Mouse (Mus musculus): ENCODE data around the gene F11r. TPM values are rescaled to one million over a fixed set of nuclear protein-coding genes. Genes with fewer than 3 reads are reported as not detected.

The F11r gene
- polyA plus RNA-seq, 1 experiment from 2014 or later: 26.7 TPM

DNA sequence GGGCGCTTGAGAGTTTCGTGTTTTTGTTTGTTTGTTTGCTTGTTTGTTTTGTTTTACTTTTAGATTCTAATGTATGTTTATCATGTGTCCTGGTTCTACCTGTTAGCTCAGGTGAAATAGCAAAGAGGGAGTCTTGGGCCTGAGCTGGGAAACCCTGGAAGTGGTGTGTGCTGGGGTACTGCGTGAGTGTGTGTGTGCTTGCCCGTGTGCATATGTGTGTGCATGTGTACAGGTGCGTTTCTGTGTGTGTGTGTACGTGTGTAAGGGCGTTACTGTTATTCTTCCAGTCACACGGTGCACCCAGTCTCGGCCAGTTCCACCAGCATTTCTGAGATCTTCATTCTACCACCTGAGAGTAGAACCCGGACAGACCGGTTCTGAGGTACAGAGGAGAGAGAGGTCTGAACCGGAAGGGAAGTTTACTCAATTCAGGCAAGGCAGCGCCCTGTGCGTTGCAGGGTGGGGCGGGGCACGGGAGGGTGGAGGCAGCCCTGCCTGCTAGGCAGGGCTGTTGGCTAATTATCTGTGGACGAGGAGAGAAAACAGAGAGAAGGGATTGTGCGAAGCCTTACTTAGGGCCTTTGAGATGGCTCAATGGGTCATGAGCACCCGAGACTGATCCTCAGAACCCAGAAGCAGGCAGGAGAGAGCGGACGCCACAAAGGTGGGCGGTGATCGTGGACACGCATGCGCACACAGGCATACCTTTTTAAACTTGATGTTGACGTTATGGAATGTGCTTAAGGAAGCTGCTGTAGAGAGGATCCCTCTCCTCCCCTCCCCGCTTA, 40.6 kb downstream of the F11r start:
- Histone ChIP-seq H3K4me2 (ENCODE audit: low read depth, severe bottlenecking) (peak overlapping the region; percentile 21; the same call in 1 of the 2 replicates), H3K4me3 (ENCODE audit: low read depth, low read length) (peak overlapping the region; percentile 12; the same call in 1 of the 2 replicates), H3K27me3 (ENCODE audit: control insufficient read depth, insufficient read depth, low read length) (no peaks in the 10 kb centered on the region), H3K9ac (ENCODE audit: low read length) (peak overlapping the region; percentile 37; the same call in 1 of the 2 replicates), H3K9me3 (ENCODE audit: control insufficient read depth, low read length) (no peaks in the 10 kb centered on the region), H3K4me1 (ENCODE audit: control insufficient read depth, insufficient read depth, low read length) (no peaks in the 10 kb centered on the region), H3K27ac (replicated peaks; ENCODE audit: low read depth, low read length) (no peak overlapping the region), H3K36me3 (ENCODE audit: control insufficient read depth, insufficient read depth, low read length) (no peaks in the 10 kb centered on the region)
- ATAC-seq (ENCODE audit: insufficient number of reproducible peaks, low FRiP score, low TSS enrichment, low read depth) (no peak), DNase-seq (ENCODE audit: low spot score) (no peak)
- 59% methylated on average over 27 of the region's 27 CpGs for WGBS

DNA sequence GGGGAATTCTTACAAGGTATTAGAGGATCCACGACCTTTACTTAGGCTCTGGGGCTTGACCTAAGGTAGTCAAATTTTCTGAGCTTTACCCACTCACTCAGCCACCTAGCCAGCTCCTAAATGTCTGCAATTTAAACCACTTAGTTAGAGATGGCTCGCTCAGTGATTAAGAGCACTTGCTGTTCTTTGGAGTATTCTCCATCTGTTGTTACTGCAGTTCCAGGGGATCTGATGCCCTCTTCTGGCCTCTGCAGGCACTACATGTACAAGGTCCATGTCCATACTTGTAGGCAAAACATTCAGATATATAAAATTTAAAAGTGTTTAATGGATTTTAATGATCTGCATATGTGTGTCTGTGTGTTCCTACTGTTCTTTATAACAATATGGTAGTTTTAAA, 41.6 kb downstream of the F11r start:
- DNase-seq (ENCODE audit: low spot score): peak; percentile 68
- no peak overlapping the region for H3K4me2 ChIP-seq (ENCODE audit: low read depth, severe bottlenecking)
- ATAC-seq (ENCODE audit: insufficient number of reproducible peaks, low FRiP score, low TSS enrichment, low read depth): no peak
- no peak overlapping the region for H3K9ac ChIP-seq (ENCODE audit: low read length)
- no peaks in the 10 kb centered on the region for H3K9me3 ChIP-seq (ENCODE audit: control insufficient read depth, low read length)
- no peak overlapping the region for H3K27ac ChIP-seq (replicated peaks; ENCODE audit: low read depth, low read length)
- no peaks in the 10 kb centered on the region for H3K4me1 ChIP-seq (ENCODE audit: control insufficient read depth, insufficient read depth, low read length)
- no peak overlapping the region for H3K4me3 ChIP-seq (ENCODE audit: low read depth, low read length)
- no peaks in the 10 kb centered on the region for H3K27me3 ChIP-seq (ENCODE audit: control insufficient read depth, insufficient read depth, low read length)
- WGBS: 56% methylated on average over 2 of the region's 2 CpGs
- no peaks in the 10 kb centered on the region for H3K36me3 ChIP-seq (ENCODE audit: control insufficient read depth, insufficient read depth, low read length)

DNA sequence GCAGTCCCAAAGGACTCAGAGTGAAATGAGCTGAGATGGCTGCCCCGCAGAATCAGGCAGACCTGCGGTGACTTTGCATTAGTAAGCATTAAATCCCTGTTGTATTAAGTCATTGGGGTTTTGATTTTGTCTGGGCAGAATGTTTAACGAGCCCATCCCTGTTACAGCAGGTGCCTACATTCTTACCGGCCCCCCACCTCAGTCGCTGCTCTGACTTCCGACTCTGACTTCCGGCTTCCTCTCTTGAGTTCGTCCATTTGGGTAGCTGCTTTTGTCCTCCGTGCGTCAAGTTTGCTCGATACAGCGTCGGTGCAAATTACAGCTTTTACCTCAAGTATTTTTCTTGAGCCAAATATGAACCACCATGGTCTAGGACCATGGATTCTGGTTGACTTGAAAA, 56.9 kb downstream of the F11r start:
- WGBS: 93% methylated on average over 13 of the region's 13 CpGs
- Histone ChIP-seq H3K4me1 (ENCODE audit: control insufficient read depth, insufficient read depth, low read length) (no peaks in the 10 kb centered on the region), H3K36me3 (ENCODE audit: control insufficient read depth, insufficient read depth, low read length) (no peaks in the 10 kb centered on the region), H3K4me3 (ENCODE audit: low read depth, low read length) (no peak overlapping the region), H3K27ac (replicated peaks; ENCODE audit: low read depth, low read length) (no peak overlapping the region), H3K9me3 (ENCODE audit: control insufficient read depth, low read length) (peaks cover 6% of the 10 kb centered on the region; the same call in 1 of the 2 replicates), H3K4me2 (ENCODE audit: low read depth, severe bottlenecking) (no peak overlapping the region), H3K9ac (ENCODE audit: low read length) (no peak overlapping the region), H3K27me3 (ENCODE audit: control insufficient read depth, insufficient read depth, low read length) (no peaks in the 10 kb centered on the region)
- ATAC-seq (ENCODE audit: insufficient number of reproducible peaks, low FRiP score, low TSS enrichment, low read depth) (no peak), DNase-seq (ENCODE audit: low spot score) (no peak)

DNA sequence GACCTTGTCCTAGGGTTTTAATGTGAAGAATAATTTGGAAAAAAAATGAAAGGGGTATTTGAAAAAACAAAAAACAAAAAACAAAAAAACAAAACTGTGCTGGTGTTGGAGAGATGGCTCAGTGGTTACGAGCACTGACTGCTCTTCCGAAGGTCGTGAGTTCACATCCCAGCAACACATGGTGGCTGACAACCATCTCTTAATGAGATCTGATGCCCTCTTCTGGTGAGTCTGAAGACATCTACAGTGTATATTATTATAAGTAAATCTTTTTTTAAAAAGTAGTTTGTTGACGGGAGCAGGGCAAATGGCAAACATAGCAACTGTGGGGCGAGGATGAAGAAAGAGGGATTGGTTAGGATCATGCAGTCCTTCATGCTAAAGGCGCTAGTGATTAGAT, 58.0 kb downstream of the F11r start:
- ATAC-seq (ENCODE audit: insufficient number of reproducible peaks, low FRiP score, low TSS enrichment, low read depth) (no peak), DNase-seq (ENCODE audit: low spot score) (no peak)
- Histone ChIP-seq H3K27me3 (ENCODE audit: control insufficient read depth, insufficient read depth, low read length) (no peaks in the 10 kb centered on the region), H3K4me3 (ENCODE audit: low read depth, low read length) (no peak overlapping the region), H3K9me3 (ENCODE audit: control insufficient read depth, low read length) (peaks cover 3% of the 10 kb centered on the region; the same call in 1 of the 2 replicates), H3K4me1 (ENCODE audit: control insufficient read depth, insufficient read depth, low read length) (no peaks in the 10 kb centered on the region), H3K9ac (ENCODE audit: low read length) (no peak overlapping the region), H3K4me2 (ENCODE audit: low read depth, severe bottlenecking) (no peak overlapping the region), H3K36me3 (ENCODE audit: control insufficient read depth, insufficient read depth, low read length) (no peaks in the 10 kb centered on the region), H3K27ac (replicated peaks; ENCODE audit: low read depth, low read length) (no peak overlapping the region)
- 92% methylated on average over 6 of the region's 6 CpGs for WGBS

DNA sequence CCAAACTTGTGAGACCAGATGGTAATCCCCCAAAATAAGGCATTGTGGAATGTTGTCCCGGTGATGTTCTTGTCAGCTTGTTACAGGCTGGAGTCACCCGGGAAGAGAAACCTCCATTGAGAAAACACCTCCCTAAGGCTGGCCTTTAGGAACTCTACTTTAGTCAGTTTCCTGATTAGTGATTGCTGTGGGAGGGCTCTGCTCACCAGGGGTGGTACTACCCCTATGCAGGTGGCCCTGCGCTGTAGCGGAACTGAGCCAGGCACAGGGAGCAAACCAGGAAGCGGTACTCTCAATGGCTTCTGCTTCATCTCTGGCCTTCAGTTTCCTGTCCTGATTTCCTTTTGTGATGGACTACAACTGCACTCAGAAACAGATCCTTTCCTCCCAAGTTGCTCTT, 62.5 kb downstream of the F11r start:
- Histone ChIP-seq H3K4me1 (ENCODE audit: control insufficient read depth, insufficient read depth, low read length) (no peaks in the 10 kb centered on the region), H3K4me3 (ENCODE audit: low read depth, low read length) (no peak overlapping the region), H3K27ac (replicated peaks; ENCODE audit: low read depth, low read length) (no peak overlapping the region), H3K9me3 (ENCODE audit: control insufficient read depth, low read length) (no peaks in the 10 kb centered on the region), H3K36me3 (ENCODE audit: control insufficient read depth, insufficient read depth, low read length) (no peaks in the 10 kb centered on the region), H3K27me3 (ENCODE audit: control insufficient read depth, insufficient read depth, low read length) (no peaks in the 10 kb centered on the region), H3K9ac (ENCODE audit: low read length) (no peak overlapping the region), H3K4me2 (ENCODE audit: low read depth, severe bottlenecking) (no peak overlapping the region)
- WGBS: 82% methylated on average over 5 of the region's 5 CpGs
- DNase-seq (ENCODE audit: low spot score): no peak
- no peak for ATAC-seq (ENCODE audit: insufficient number of reproducible peaks, low FRiP score, low TSS enrichment, low read depth)

DNA sequence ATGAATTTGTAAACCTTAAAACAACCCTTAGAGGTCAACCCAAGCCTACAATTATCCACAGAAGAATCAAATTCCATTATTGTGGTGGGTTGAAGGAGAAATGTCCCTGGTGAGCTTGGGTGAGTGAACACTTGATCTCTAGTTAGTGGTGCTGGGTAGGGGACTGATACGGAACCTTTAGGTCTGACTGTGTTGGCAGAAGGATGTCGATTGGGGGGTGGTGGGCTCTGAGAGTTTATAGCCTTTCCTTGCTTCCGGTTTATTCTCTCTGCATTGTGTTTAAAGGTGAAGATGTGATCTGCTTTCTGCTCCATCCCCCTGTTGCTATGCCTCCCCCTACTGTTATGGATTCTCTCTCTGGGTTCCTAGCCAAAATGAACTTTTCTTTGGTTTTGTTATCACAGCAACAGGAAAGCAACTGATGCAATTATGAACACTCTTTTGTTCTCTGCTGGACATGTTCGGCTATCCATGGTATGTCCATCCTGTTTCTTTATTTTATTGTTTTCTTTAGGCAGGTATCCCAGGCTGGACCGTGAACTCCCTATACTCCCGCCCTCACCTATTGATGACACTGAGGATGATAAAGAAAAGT, 63.8 kb downstream of the F11r start:
- H3K36me3 ChIP-seq (ENCODE audit: control insufficient read depth, insufficient read depth, low read length): no peaks in the 10 kb centered on the region
- no peak overlapping the region for H3K9ac ChIP-seq (ENCODE audit: low read length)
- no peak overlapping the region for H3K27ac ChIP-seq (replicated peaks; ENCODE audit: low read depth, low read length)
- ATAC-seq (ENCODE audit: insufficient number of reproducible peaks, low FRiP score, low TSS enrichment, low read depth) (no peak), DNase-seq (ENCODE audit: low spot score) (no peak)
- no peaks in the 10 kb centered on the region for H3K9me3 ChIP-seq (ENCODE audit: control insufficient read depth, low read length)
- H3K4me2 ChIP-seq (ENCODE audit: low read depth, severe bottlenecking): no peak overlapping the region
- H3K4me3 ChIP-seq (ENCODE audit: low read depth, low read length): no peak overlapping the region
- no peaks in the 10 kb centered on the region for H3K27me3 ChIP-seq (ENCODE audit: control insufficient read depth, insufficient read depth, low read length)
- whole genome bisulfite sequencing: 53% methylated on average over 6 of the region's 6 CpGs
- H3K4me1 ChIP-seq (ENCODE audit: control insufficient read depth, insufficient read depth, low read length): no peaks in the 10 kb centered on the region

DNA sequence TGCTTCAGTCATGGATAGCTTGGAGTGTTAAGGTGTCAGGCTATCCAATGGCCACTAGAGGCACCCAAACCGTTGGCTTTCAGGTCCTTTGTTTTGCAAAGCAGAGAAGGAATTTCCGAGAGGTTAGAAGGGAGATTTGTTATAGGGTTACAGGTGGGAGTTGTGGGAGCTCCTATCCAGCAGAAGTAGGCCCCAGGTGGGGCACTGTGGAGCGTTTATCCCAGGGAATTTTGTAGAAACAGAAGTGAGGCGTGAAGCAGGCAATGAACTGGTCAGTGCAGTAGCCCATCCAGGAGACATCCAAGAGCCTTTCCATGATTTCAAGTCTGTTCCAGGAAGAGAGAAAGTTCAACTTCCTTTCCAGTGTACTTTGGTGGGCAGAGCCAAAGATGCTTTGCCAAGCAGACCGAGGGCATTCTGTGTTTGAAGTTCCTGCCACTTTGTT, 64.3 kb downstream of the F11r start:
- DNase-seq (ENCODE audit: low spot score): peak; percentile 59
- Histone ChIP-seq H3K27ac (replicated peaks; ENCODE audit: low read depth, low read length) (peak overlapping the region; percentile 67), H3K4me1 (ENCODE audit: control insufficient read depth, insufficient read depth, low read length) (no peaks in the 10 kb centered on the region), H3K27me3 (ENCODE audit: control insufficient read depth, insufficient read depth, low read length) (no peaks in the 10 kb centered on the region), H3K9ac (ENCODE audit: low read length) (no peak overlapping the region; the same call in 1 of the 2 replicates), H3K36me3 (ENCODE audit: control insufficient read depth, insufficient read depth, low read length) (no peaks in the 10 kb centered on the region), H3K4me3 (ENCODE audit: low read depth, low read length) (no peak overlapping the region), H3K4me2 (ENCODE audit: low read depth, severe bottlenecking) (no peak overlapping the region; the same call in 1 of the 2 replicates), H3K9me3 (ENCODE audit: control insufficient read depth, low read length) (no peaks in the 10 kb centered on the region)
- ATAC-seq (ENCODE audit: insufficient number of reproducible peaks, low FRiP score, low TSS enrichment, low read depth): no peak
- WGBS: 5% methylated on average over 5 of the region's 5 CpGs

DNA sequence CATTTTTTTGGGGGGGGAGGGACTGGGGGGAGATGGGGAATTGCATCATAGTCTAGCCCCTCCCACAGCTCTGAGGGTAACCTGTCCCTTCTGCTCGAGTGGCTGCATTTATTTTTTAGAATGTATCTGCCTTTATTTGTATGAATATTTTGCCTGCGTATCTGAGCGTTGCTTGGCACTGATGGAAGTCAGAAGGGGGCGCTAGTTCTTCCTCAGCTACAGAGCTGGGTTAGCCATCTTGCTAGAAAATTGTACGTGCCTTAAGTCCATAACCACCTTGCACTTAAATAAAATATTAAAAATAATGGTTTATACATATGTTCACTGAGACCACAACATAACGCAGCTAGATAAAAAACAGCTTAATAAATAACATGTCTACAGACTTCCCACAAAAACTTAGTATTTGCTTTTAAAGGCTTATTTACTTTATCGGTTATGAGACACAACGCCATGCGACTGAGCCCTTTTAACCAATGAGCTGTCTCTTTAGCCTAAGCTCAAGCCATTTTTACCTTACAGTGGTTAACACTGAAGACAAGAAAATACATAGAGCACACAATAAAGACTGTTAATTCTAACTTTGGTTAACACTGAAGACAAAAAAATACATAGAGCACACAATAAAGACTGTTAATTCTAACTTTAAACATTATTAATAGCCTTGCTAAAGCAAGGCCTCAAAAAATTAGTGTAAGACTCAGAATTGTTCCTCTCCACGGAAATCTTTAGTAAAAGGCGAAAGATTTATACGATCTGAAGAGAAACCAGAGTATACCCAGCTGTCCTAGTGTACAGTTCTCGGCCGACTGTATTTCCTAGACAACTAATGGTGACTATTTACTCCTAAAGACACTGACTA, 65.3 kb downstream of the F11r start:
- DNase-seq (ENCODE audit: low spot score) (peak; percentile 72), ATAC-seq (ENCODE audit: insufficient number of reproducible peaks, low FRiP score, low TSS enrichment, low read depth) (peak; percentile 90)
- under 1% methylated on average over 14 of the region's 14 CpGs for WGBS
- no peak overlapping the region for H3K9ac ChIP-seq (ENCODE audit: low read length)
- no peaks in the 10 kb centered on the region for H3K9me3 ChIP-seq (ENCODE audit: control insufficient read depth, low read length)
- no peak overlapping the region; the same call in 1 of the 2 replicates for H3K4me2 ChIP-seq (ENCODE audit: low read depth, severe bottlenecking)
- no peak overlapping the region for H3K4me3 ChIP-seq (ENCODE audit: low read depth, low read length)
- no peaks in the 10 kb centered on the region for H3K27me3 ChIP-seq (ENCODE audit: control insufficient read depth, insufficient read depth, low read length)
- no peaks in the 10 kb centered on the region for H3K36me3 ChIP-seq (ENCODE audit: control insufficient read depth, insufficient read depth, low read length)
- peak overlapping the region; percentile 85 for H3K27ac ChIP-seq (replicated peaks; ENCODE audit: low read depth, low read length)
- no peaks in the 10 kb centered on the region for H3K4me1 ChIP-seq (ENCODE audit: control insufficient read depth, insufficient read depth, low read length)
